Mouse (Mus musculus) G1E (cell line): ENCODE measurements around the gene Gm10570.

Source experiments
- CTCF ChIP-seq: IDR thresholded peaks from 2 replicates; pipeline ENCODE4 v1.5.1; 2012; ENCODE audit warnings: low read depth, low read length, inconsistent platforms, mixed read lengths
- GATA1 ChIP-seq: IDR thresholded peaks from 2 replicates; pipeline ENCODE4 v1.6.1; 2012; ENCODE audit warnings: borderline replicate concordance, low read length, inconsistent platforms, mixed read lengths
- GATA2 ChIP-seq: IDR thresholded peaks from 2 replicates; pipeline ENCODE4 v1.6.1; 2012; ENCODE audit warnings: low read depth, low read length, inconsistent platforms, borderline replicate concordance
- POLR2AphosphoS5 ChIP-seq: IDR thresholded peaks from 2 replicates; pipeline ENCODE4 v1.6.1; 2012; ENCODE audit warnings: low read depth, low read length, inconsistent platforms; ENCODE audit not compliant: insufficient replicate concordance
- TAL1 ChIP-seq: conservative IDR thresholded peaks from 2 replicates; pipeline ENCODE4 v1.6.1; 2012; ENCODE audit warnings: low read depth, low read length, inconsistent platforms, mixed read lengths

GRCm38 (mm10) chr4:130270089-130270488 is 38.4 kb downstream of the Gm10570 start:
- TF ChIP-seq CTCF = no peak
- no peak for TF ChIP-seq POLR2AphosphoS5
- TF ChIP-seq GATA1 = no peak
- no peak for TF ChIP-seq TAL1
- TF ChIP-seq GATA2 = no peak
